Mouse (Mus musculus): ENCODE results near the gene Pax7. TPM values are rescaled to one million over a fixed set of nuclear protein-coding genes. Genes with fewer than 3 reads are reported as not detected.

The Pax7 gene
- polyA plus RNA-seq, 2 experiments: 1.9 to 4.7 TPM

DNA sequence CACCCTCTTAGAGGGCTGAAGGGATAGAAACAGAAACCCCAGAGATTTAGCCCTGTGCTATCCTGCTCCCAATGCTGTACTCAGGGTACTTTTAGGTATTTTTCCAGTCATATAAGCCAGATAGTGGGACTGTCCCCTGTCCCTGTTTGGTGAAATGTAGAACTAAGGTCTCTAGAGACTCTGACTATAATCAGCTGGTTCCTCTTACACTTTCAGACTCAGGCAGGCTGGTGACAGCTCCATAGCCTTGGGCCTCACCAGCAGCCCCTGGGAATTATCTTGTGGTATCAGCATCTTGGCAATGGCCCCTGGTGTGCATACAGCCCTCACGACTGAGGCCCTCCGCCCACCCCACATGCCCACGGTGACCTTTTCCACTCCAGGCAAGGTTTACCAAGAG is 89.7 kb downstream of the Pax7 start:
- Histone ChIP-seq H3K36me3 (ENCODE audit: control insufficient read depth, insufficient read depth, low read length) (no peaks in the 10 kb centered on the region), H3K9ac (ENCODE audit: low read depth, low read length, severe bottlenecking) (no peak overlapping the region), H3K27me3 (ENCODE audit: control insufficient read depth, insufficient read depth, low read length) (no peaks in the 10 kb centered on the region), H3K4me3 (replicated peaks; ENCODE audit: low read length) (no peak overlapping the region), H3K27ac (replicated peaks; ENCODE audit: low read depth, low read length) (no peak overlapping the region), H3K4me1 (ENCODE audit: control insufficient read depth, insufficient read depth, low read length) (no peaks in the 10 kb centered on the region), H3K4me2 (replicated peaks; ENCODE audit: low read depth, low read length, severe bottlenecking) (no peak overlapping the region), H3K9me3 (ENCODE audit: control insufficient read depth, low read length) (no peaks in the 10 kb centered on the region)
- TF ChIP-seq POLR2A (IDR thresholded peaks at IDR 0.05; ENCODE audit: borderline replicate concordance, extremely low read depth, insufficient read depth, insufficient read length): no peak
- no peak for ATAC-seq (ENCODE audit: low FRiP score, low read depth)
- WGBS: 80% methylated on average over 3 of the region's 3 CpGs
- no peak for DNase-seq (ENCODE audit: low spot score)

DNA sequence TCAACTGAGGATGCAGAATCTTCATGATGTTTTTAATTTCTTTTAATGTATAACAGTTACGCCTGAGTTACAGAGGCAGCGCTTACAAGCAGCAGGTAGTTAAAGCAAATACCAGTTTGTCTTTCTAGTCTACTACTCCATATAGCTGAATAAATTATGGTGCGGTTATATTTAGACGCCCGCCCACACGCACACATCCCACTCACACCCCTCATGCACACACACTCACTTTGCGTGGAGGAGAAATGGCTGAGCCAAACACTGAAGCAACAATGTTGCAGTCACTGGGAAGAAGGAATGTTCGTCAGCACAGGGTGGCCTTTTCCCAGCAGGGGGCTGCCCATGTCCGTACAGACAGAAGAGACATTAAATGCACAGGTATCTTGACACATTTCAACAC is 96.3 kb downstream of the Pax7 start:
- WGBS: 83% methylated on average over 9 of the region's 9 CpGs
- no peak overlapping the region for H3K4me2 ChIP-seq (replicated peaks; ENCODE audit: low read depth, low read length, severe bottlenecking)
- no peak overlapping the region for H3K4me3 ChIP-seq (replicated peaks; ENCODE audit: low read length)
- no peaks in the 10 kb centered on the region for H3K27me3 ChIP-seq (ENCODE audit: control insufficient read depth, insufficient read depth, low read length)
- H3K36me3 ChIP-seq (ENCODE audit: control insufficient read depth, insufficient read depth, low read length): no peaks in the 10 kb centered on the region
- H3K4me1 ChIP-seq (ENCODE audit: control insufficient read depth, insufficient read depth, low read length): no peaks in the 10 kb centered on the region
- no peak overlapping the region for H3K27ac ChIP-seq (replicated peaks; ENCODE audit: low read depth, low read length)
- TF ChIP-seq POLR2A (IDR thresholded peaks at IDR 0.05; ENCODE audit: borderline replicate concordance, extremely low read depth, insufficient read depth, insufficient read length): no peak
- H3K9me3 ChIP-seq (ENCODE audit: control insufficient read depth, low read length): no peaks in the 10 kb centered on the region
- ATAC-seq (ENCODE audit: low FRiP score, low read depth): no peak
- DNase-seq (ENCODE audit: low spot score): no peak
- no peak overlapping the region for H3K9ac ChIP-seq (ENCODE audit: low read depth, low read length, severe bottlenecking)

DNA sequence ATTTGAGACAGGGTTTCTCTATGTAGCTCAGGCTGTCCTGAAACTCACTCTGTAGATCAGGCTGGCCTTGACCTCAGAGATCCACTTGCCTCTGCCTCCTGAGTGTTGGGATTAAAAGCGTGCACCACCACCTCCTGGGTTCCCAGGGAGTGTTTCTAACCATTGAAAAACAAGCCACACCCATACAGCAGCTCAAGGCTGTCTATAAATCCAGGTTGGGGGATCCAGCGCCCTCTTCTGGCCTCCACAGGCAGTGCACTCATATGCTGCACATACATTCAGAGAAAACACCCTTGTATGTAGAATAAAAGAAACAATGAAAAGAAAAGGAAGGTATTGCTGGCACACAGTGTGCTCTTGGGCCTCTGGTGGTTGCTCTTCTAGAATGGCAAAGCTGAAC is 106.2 kb downstream of the Pax7 start:
- no peak overlapping the region for H3K9ac ChIP-seq (ENCODE audit: low read depth, low read length, severe bottlenecking)
- TF ChIP-seq POLR2A (IDR thresholded peaks at IDR 0.05; ENCODE audit: borderline replicate concordance, extremely low read depth, insufficient read depth, insufficient read length): no peak
- H3K4me1 ChIP-seq (ENCODE audit: control insufficient read depth, insufficient read depth, low read length): no peaks in the 10 kb centered on the region
- WGBS: 53% methylated on average over 2 of the region's 2 CpGs
- H3K36me3 ChIP-seq (ENCODE audit: control insufficient read depth, insufficient read depth, low read length): no peaks in the 10 kb centered on the region
- no peak overlapping the region for H3K4me3 ChIP-seq (replicated peaks; ENCODE audit: low read length)
- ATAC-seq (ENCODE audit: low FRiP score, low read depth): no peak
- DNase-seq (ENCODE audit: low spot score): no peak
- H3K4me2 ChIP-seq (replicated peaks; ENCODE audit: low read depth, low read length, severe bottlenecking): no peak overlapping the region
- no peaks in the 10 kb centered on the region for H3K9me3 ChIP-seq (ENCODE audit: control insufficient read depth, low read length)
- no peak overlapping the region for H3K27ac ChIP-seq (replicated peaks; ENCODE audit: low read depth, low read length)
- no peaks in the 10 kb centered on the region for H3K27me3 ChIP-seq (ENCODE audit: control insufficient read depth, insufficient read depth, low read length)

DNA sequence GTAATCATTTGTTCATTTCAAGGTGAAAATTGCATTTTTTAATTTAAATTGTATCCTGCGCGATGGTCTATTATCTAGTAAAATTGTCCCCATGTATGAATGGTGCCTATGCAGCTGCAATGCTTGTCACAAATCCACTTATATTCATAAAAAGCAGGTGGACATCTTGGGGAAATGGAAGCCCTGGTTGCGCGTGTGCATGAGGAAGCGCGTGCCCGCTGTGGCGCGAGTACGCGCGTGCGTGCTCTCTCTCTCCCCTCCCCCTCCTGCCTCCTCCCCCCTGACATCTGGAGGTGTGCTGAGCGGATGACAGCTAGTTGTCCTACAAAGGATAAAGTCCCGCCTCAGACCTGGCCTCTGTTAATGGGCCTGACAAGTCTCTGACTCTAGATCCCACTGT is 107.9 kb downstream of the Pax7 start:
- ATAC-seq (ENCODE audit: low FRiP score, low read depth): no peak
- no peak overlapping the region for H3K4me3 ChIP-seq (replicated peaks; ENCODE audit: low read length)
- no peak overlapping the region for H3K27ac ChIP-seq (replicated peaks; ENCODE audit: low read depth, low read length)
- no peak for TF ChIP-seq POLR2A (IDR thresholded peaks at IDR 0.05; ENCODE audit: borderline replicate concordance, extremely low read depth, insufficient read depth, insufficient read length)
- DNase-seq (ENCODE audit: low spot score): no peak
- no peaks in the 10 kb centered on the region for H3K9me3 ChIP-seq (ENCODE audit: control insufficient read depth, low read length)
- no peak overlapping the region for H3K9ac ChIP-seq (ENCODE audit: low read depth, low read length, severe bottlenecking)
- no peaks in the 10 kb centered on the region for H3K27me3 ChIP-seq (ENCODE audit: control insufficient read depth, insufficient read depth, low read length)
- no peaks in the 10 kb centered on the region for H3K36me3 ChIP-seq (ENCODE audit: control insufficient read depth, insufficient read depth, low read length)
- H3K4me2 ChIP-seq (replicated peaks; ENCODE audit: low read depth, low read length, severe bottlenecking): no peak overlapping the region
- WGBS: 56% methylated on average over 15 of the region's 15 CpGs
- H3K4me1 ChIP-seq (ENCODE audit: control insufficient read depth, insufficient read depth, low read length): no peaks in the 10 kb centered on the region

DNA sequence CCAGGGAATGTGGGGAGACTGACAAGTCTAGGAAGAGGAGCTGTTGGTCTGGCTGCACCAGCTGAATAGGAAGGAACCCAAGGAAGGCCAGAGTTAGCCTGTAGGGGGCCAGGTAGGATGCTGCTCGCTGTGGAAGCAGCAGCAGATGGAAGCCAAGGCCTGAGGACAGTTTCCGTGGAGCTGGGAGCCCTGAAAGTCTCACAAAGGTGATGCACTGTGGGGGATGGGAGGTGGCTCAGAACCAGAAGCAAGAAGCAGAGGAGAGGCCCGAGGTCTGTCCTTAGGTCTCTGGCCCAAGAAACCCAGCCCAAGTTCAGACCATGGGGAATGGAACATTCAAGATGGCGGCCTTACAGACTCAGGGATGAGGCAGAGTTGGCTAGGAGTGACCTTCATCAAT is 109.0 kb downstream of the Pax7 start:
- no peaks in the 10 kb centered on the region for H3K4me1 ChIP-seq (ENCODE audit: control insufficient read depth, insufficient read depth, low read length)
- no peak overlapping the region for H3K9ac ChIP-seq (ENCODE audit: low read depth, low read length, severe bottlenecking)
- 50% methylated on average over 4 of the region's 4 CpGs for WGBS
- ATAC-seq (ENCODE audit: low FRiP score, low read depth) (no peak), DNase-seq (ENCODE audit: low spot score) (no peak)
- no peak overlapping the region for H3K4me2 ChIP-seq (replicated peaks; ENCODE audit: low read depth, low read length, severe bottlenecking)
- no peaks in the 10 kb centered on the region for H3K27me3 ChIP-seq (ENCODE audit: control insufficient read depth, insufficient read depth, low read length)
- no peak overlapping the region for H3K27ac ChIP-seq (replicated peaks; ENCODE audit: low read depth, low read length)
- H3K36me3 ChIP-seq (ENCODE audit: control insufficient read depth, insufficient read depth, low read length): no peaks in the 10 kb centered on the region
- H3K4me3 ChIP-seq (replicated peaks; ENCODE audit: low read length): no peak overlapping the region
- no peak for TF ChIP-seq POLR2A (IDR thresholded peaks at IDR 0.05; ENCODE audit: borderline replicate concordance, extremely low read depth, insufficient read depth, insufficient read length)
- H3K9me3 ChIP-seq (ENCODE audit: control insufficient read depth, low read length): no peaks in the 10 kb centered on the region

DNA sequence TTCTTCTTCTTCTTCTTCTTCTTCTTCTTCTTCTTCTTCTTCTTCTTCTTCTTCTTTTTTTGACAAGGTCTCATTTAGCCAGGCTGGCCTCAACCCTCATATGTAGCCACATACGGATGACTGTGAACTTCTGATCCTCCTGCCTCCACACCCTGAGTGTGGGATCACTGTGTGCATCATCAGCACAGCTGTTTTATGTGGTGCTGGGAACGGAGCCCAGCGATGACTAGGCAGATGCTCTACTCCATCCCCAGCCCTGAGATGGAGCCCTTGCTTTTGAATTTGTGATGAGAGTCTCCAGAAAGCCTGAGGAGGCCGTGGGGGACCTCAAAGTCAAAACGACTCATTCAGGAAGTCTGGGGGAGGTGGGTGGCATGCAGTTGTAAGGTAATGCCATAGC is 114.3 kb downstream of the Pax7 start:
- H3K4me1 ChIP-seq (ENCODE audit: control insufficient read depth, insufficient read depth, low read length): peaks cover 8% of the 10 kb centered on the region
- H3K4me3 ChIP-seq (replicated peaks; ENCODE audit: low read length): no peak overlapping the region
- no peaks in the 10 kb centered on the region for H3K36me3 ChIP-seq (ENCODE audit: control insufficient read depth, insufficient read depth, low read length)
- H3K9ac ChIP-seq (ENCODE audit: low read depth, low read length, severe bottlenecking): no peak overlapping the region
- no peak for DNase-seq (ENCODE audit: low spot score)
- H3K9me3 ChIP-seq (ENCODE audit: control insufficient read depth, low read length): no peaks in the 10 kb centered on the region
- ATAC-seq (ENCODE audit: low FRiP score, low read depth): no peak
- H3K27me3 ChIP-seq (ENCODE audit: control insufficient read depth, insufficient read depth, low read length): no peaks in the 10 kb centered on the region
- H3K27ac ChIP-seq (replicated peaks; ENCODE audit: low read depth, low read length): no peak overlapping the region
- 78% methylated on average over 5 of the region's 5 CpGs for WGBS
- no peak overlapping the region for H3K4me2 ChIP-seq (replicated peaks; ENCODE audit: low read depth, low read length, severe bottlenecking)
- no peak for TF ChIP-seq POLR2A (IDR thresholded peaks at IDR 0.05; ENCODE audit: borderline replicate concordance, extremely low read depth, insufficient read depth, insufficient read length)

Measured in limb, embryonic 14.5 days (tissue).